25 mouse cellular contexts compared by ENCODE assay signal in genomic region chr2:158063036-158063435, GRCm38 (mm10).
"Had no signal": no experiment of that assay in that cellular context is flagged by ENCODE, and none has a peak within 500 bp of the region (broad histone marks: within the 10 kb centered on the region; RNA-seq: fewer than 3 reads in every experiment).

No protein-coding gene starts in this region.

- H3K9ac ChIP-seq: heart, embryonic 13.5 days; heart, embryonic 15.5 days; hindbrain, embryonic 13.5 days; hindbrain, embryonic 15.5 days; kidney, embryonic 15.5 days; limb, embryonic 13.5 days; limb, embryonic 15.5 days; liver, embryonic 13.5 days; liver, embryonic 15.5 days had no signal

- ATAC-seq: hindbrain, postnatal 0 days; intestine, embryonic 16.5 days had no signal

- H3K4me1 ChIP-seq: liver, embryonic 13.5 days; liver, embryonic 15.5 days had no signal

- H3K4me2 ChIP-seq: heart, embryonic 11.5 days; heart, embryonic 13.5 days; heart, embryonic 15.5 days; hindbrain, embryonic 13.5 days; hindbrain, embryonic 15.5 days; kidney, embryonic 15.5 days; limb, embryonic 13.5 days; limb, embryonic 15.5 days; liver, embryonic 13.5 days; liver, embryonic 15.5 days had no signal

- H3K4me3 ChIP-seq: heart, embryonic 13.5 days; heart, embryonic 15.5 days; hindbrain, embryonic 13.5 days; hindbrain, embryonic 15.5 days; kidney, embryonic 15.5 days; limb, embryonic 13.5 days; limb, embryonic 15.5 days; liver, embryonic 13.5 days; liver, embryonic 15.5 days had no signal

- H3K9me3 ChIP-seq: heart, embryonic 13.5 days; heart, embryonic 15.5 days; hindbrain, embryonic 13.5 days; hindbrain, embryonic 15.5 days; kidney, embryonic 15.5 days; limb, embryonic 13.5 days; limb, embryonic 15.5 days; liver, embryonic 13.5 days; liver, embryonic 15.5 days had no signal

- H3K27ac ChIP-seq: hindbrain, embryonic 13.5 days; hindbrain, embryonic 15.5 days; hindbrain, postnatal 0 days; kidney, embryonic 15.5 days; kidney, postnatal 0 days; limb, embryonic 13.5 days; limb, embryonic 15.5 days; liver, embryonic 13.5 days; liver, embryonic 15.5 days had no signal

- H3K27me3 ChIP-seq: heart, embryonic 13.5 days; heart, embryonic 15.5 days; hindbrain, embryonic 13.5 days; hindbrain, embryonic 15.5 days; kidney, embryonic 15.5 days; limb, embryonic 13.5 days; limb, embryonic 15.5 days; liver, embryonic 13.5 days; liver, embryonic 15.5 days had no signal

- DNase-seq: gastrocnemius, postnatal 14 days; heart, adult 18-20 months; heart, postnatal 14 days; heart, postnatal 36 days; kidney, adult 11 months; kidney, adult 2 months; kidney, adult 9 months; kidney, postnatal 14 days; kidney, postnatal 36 days; layer of hippocampus, adult 9-11 months; layer of hippocampus, postnatal 36 days; left cerebral cortex, postnatal 4 days; liver, embryonic 13.5 days had no signal
